Mouse (Mus musculus) ES-E14 (cell line): ENCODE measurements around the gene Plekhh2. TPM values are rescaled to one million over a fixed set of nuclear protein-coding genes. Genes with fewer than 3 reads are reported as not detected.

Source experiments
- DNase-seq: peaks from one replicate; pipeline ENCODE4 v3.0.0-alpha.2; 2013; ENCODE audit warnings: low read depth, low spot score
- H3K27ac ChIP-seq: 2 replicates; pipeline ENCODE4 v1.5.1; 2012; ENCODE audit warnings: low read depth, mild to moderate bottlenecking, low read length, moderate library complexity, mixed read lengths; ENCODE audit not compliant: poor library complexity, insufficient read depth, severe bottlenecking
- H3K36me3 ChIP-seq: 2 replicates; pipeline ENCODE4 v1.6.1; 2012; ENCODE audit warnings: mild to moderate bottlenecking, low read length, moderate library complexity, mixed read lengths; ENCODE audit not compliant: control insufficient read depth, poor library complexity, insufficient read depth, severe bottlenecking
- H3K4me1 ChIP-seq, 2 experiments: fragments of 150-350 bp in 1 of 2; sonication (generic) in 1 of 2; 2 replicates each; pipeline ENCODE4 v1.6.1; 2012; ENCODE audit warnings: low read length in 2 of 2, mild to moderate bottlenecking in 1 of 2, mixed read lengths in 1 of 2; ENCODE audit not compliant: control insufficient read depth in 2 of 2, insufficient read depth in 2 of 2, poor library complexity in 1 of 2
- H3K4me3 ChIP-seq, 2 experiments: fragments of 150-350 bp in 1 of 2; sonication (generic) in 1 of 2; 2 replicates each; pipeline ENCODE4 v1.5.1; 2012; ENCODE audit warnings: low read length in 2 of 2, low read depth in 1 of 2, mild to moderate bottlenecking in 1 of 2, mixed read lengths in 1 of 2; ENCODE audit not compliant: insufficient read depth in 1 of 2, poor library complexity in 1 of 2, severe bottlenecking in 1 of 2
- H3K9ac ChIP-seq: 2 replicates; pipeline ENCODE4 v1.6.1; 2012; ENCODE audit warnings: low read depth, mild to moderate bottlenecking, low read length, mixed read lengths; ENCODE audit not compliant: poor library complexity, insufficient read depth, severe bottlenecking
- H3K9me3 ChIP-seq: fragments of 150-350 bp; sonication (generic); 2 replicates; pipeline ENCODE4 v1.6.1; 2012; ENCODE audit warnings: low read depth, mild to moderate bottlenecking, low read length; ENCODE audit not compliant: control insufficient read depth, insufficient read depth
- CHD2 ChIP-seq: IDR thresholded peaks from 2 replicates; pipeline ENCODE4 v1.6.1; 2014; ENCODE audit warnings: mild to moderate bottlenecking, low read depth, low read length, inconsistent platforms
- HCFC1 ChIP-seq: IDR thresholded peaks from 2 replicates; pipeline ENCODE4 v1.6.1; 2012; ENCODE audit warnings: low read length, inconsistent platforms, borderline replicate concordance; ENCODE audit not compliant: insufficient read depth
- MAFK ChIP-seq: IDR thresholded peaks from 2 replicates; pipeline ENCODE4 v1.6.1; 2014; ENCODE audit warnings: mild to moderate bottlenecking, low read depth, low read length, inconsistent platforms; ENCODE audit not compliant: insufficient read depth
- ZC3H11A ChIP-seq: IDR thresholded peaks from 2 replicates; pipeline ENCODE4 v1.6.1; 2012; ENCODE audit warnings: low read depth, mild to moderate bottlenecking, inconsistent platforms, low read length, borderline replicate concordance
- ZNF384 ChIP-seq: IDR thresholded peaks from 2 replicates; pipeline ENCODE4 v1.6.1; 2012; ENCODE audit warnings: low read depth, low read length, inconsistent platforms
- in situ Hi-C, 2 experiments: fragments of 600-800 bp; cut with MboI; formaldehyde crosslinking; loops; one replicate each; pipeline ENCODE4 v1.15.1; 2025; ENCODE audit warnings: low sequenced_read_pairs in 2 of 2, inconsistent platforms in 1 of 2; ENCODE audit not compliant: unreplicated experiment in 2 of 2
- total RNA-seq: library from RNA; depleted of rRNA; stranded (reverse); fragments of 300-350 nt; gene quantifications from 2 replicates; pipeline ENCODE4 v1.2.3, GENCODE M21; 2012

Gene Plekhh2
- total RNA-seq, 1 experiment: 4.0 TPM

- no peak overlapping the region for H3K4me3 ChIP-seq
- H3K9me3 ChIP-seq: no peaks in the 10 kb centered on the region
- no peaks in the 10 kb centered on the region for H3K4me1 ChIP-seq
- DNase-seq: no peak
- TF ChIP-seq ZNF384 (no peak), CHD2 (no peak), HCFC1 (no peak), ZC3H11A (no peak), MAFK (no peak)
- no peak overlapping the region for H3K9ac ChIP-seq
- no peak overlapping the region for H3K27ac ChIP-seq
- peaks cover 3% of the 10 kb centered on the region; the same call in 1 of the 2 replicates for H3K36me3 ChIP-seq
- in situ Hi-C loops: no loop called here
Measured at GRCm38 (mm10) chr17:84611500-84611899, 99.8 kb downstream of the Plekhh2 start.

GRCm38 (mm10) chr17:84611971-84612370 lies 100.3 kb downstream of the Plekhh2 start:
- H3K27ac ChIP-seq: no peak overlapping the region
- H3K9ac ChIP-seq: no peak overlapping the region
- no peak for TF ChIP-seq HCFC1
- TF ChIP-seq ZC3H11A: no peak
- no peak for TF ChIP-seq MAFK
- no peak for TF ChIP-seq CHD2
- TF ChIP-seq ZNF384: no peak
- no peaks in the 10 kb centered on the region for H3K9me3 ChIP-seq
- DNase-seq: no peak
- H3K4me3 ChIP-seq: no peak overlapping the region
- H3K36me3 ChIP-seq: peaks cover 3% of the 10 kb centered on the region; the same call in 1 of the 2 replicates
- no peaks in the 10 kb centered on the region for H3K4me1 ChIP-seq
- in situ Hi-C loops: no loop called here

- TF ChIP-seq ZC3H11A (no peak), HCFC1 (no peak), MAFK (no peak), CHD2 (no peak)
- in situ Hi-C loops: no loop called here
- no peak for DNase-seq
- no peak overlapping the region for H3K27ac ChIP-seq
- H3K9ac ChIP-seq: no peak overlapping the region
- no peak overlapping the region for H3K4me3 ChIP-seq
- peaks cover 3% of the 10 kb centered on the region; the same call in 1 of the 2 replicates for H3K36me3 ChIP-seq
- H3K9me3 ChIP-seq: no peaks in the 10 kb centered on the region
- peaks cover 0 to 2% of the 10 kb centered on the region in 2 experiments; a peak in 2 of 4 replicates for H3K4me1 ChIP-seq
Measured at GRCm38 (mm10) chr17:84615811-84616210, 104.1 kb downstream of the Plekhh2 start.

GRCm38 (mm10) chr17:84616526-84617074 lies 104.9 kb downstream of the Plekhh2 start:
- no peak overlapping the region for H3K27ac ChIP-seq
- TF ChIP-seq MAFK (no peak), HCFC1 (no peak), ZC3H11A (no peak), ZNF384 (no peak)
- no peak overlapping the region for H3K4me3 ChIP-seq
- in situ Hi-C loops: no loop called here
- peaks cover 3% of the 10 kb centered on the region; the same call in 1 of the 2 replicates for H3K36me3 ChIP-seq
- H3K9me3 ChIP-seq: no peaks in the 10 kb centered on the region
- H3K9ac ChIP-seq: no peak overlapping the region
- H3K4me1 ChIP-seq: peaks cover 0 to 2% of the 10 kb centered on the region in 2 experiments; a peak in 2 of 4 replicates
- DNase-seq: no peak

- no peak overlapping the region for H3K9ac ChIP-seq
- TF ChIP-seq ZC3H11A (no peak), ZNF384 (no peak), CHD2 (no peak), HCFC1 (no peak), MAFK (no peak)
Measured at GRCm38 (mm10) chr17:84617953-84618352, 106.3 kb downstream of the Plekhh2 start.

More at GRCm38 (mm10) chr17:84617953-84618352, 106.3 kb downstream of the Plekhh2 start:
- Histone ChIP-seq H3K9me3 (no peaks in the 10 kb centered on the region), H3K4me3 (no peak overlapping the region), H3K27ac (no peak overlapping the region), H3K4me1 (peaks cover 0 to 2% of the 10 kb centered on the region in 2 experiments; a peak in 2 of 4 replicates), H3K36me3 (peaks cover 3% of the 10 kb centered on the region; the same call in 1 of the 2 replicates)
- no peak for DNase-seq
- in situ Hi-C loops: no loop called here
